Mouse (Mus musculus) ES-E14 (cell line): Measurements from ENCODE around the gene Wnt1.

Experiments used
- CHD2 ChIP-seq: IDR thresholded peaks from 2 replicates; pipeline ENCODE4 v1.6.1; 2014; ENCODE audit warnings: mild to moderate bottlenecking, low read depth, low read length, inconsistent platforms
- HCFC1 ChIP-seq: IDR thresholded peaks from 2 replicates; pipeline ENCODE4 v1.6.1; 2012; ENCODE audit warnings: low read length, inconsistent platforms, borderline replicate concordance; ENCODE audit not compliant: insufficient read depth
- ZC3H11A ChIP-seq: IDR thresholded peaks from 2 replicates; pipeline ENCODE4 v1.6.1; 2012; ENCODE audit warnings: low read depth, mild to moderate bottlenecking, inconsistent platforms, low read length, borderline replicate concordance
- ZNF384 ChIP-seq: IDR thresholded peaks from 2 replicates; pipeline ENCODE4 v1.6.1; 2012; ENCODE audit warnings: low read depth, low read length, inconsistent platforms

DNA sequence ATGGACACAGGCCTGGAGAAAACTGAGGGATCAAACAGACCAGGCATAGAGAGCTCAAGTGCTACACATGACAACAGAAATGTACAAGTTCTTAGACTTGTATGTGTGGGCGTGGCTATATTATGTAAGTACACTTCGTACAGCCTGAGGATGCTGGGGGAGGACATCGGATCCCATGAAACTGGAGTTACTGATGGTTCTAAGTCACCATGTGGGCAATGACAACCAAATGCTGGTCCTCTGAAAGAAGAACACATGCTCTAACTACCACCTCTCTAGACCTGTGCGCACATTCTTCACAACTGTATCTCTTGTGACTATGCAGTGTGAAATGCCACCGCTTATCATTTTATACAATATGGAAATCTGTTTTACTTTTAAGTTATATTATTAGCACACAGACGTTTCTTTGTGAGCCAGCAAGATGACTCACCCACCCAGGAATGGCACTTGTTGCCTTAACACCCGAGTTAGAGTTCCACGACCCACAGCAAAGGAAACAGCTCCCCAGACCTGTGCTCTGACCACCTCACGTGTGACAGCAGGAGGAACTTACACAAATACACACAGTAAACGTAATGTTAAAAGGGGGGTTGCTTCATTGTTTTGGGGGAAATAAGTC lies 43.2 kb upstream of the Wnt1 start:
- no peak for TF ChIP-seq HCFC1
- TF ChIP-seq ZC3H11A: no peak
- TF ChIP-seq CHD2: no peak
- TF ChIP-seq ZNF384: no peak
